Comparison of ENCODE assay signal across 12 mouse cellular contexts in genomic region chr4:63375367-63375766, GRCm38 (mm10). TPM values are rescaled to one million over a fixed set of nuclear protein-coding genes. Genes with fewer than 3 reads are reported as not detected.
DNase-seq lines count a peak whose midpoint lies in the region; ATAC-seq and TF ChIP-seq lines count a peak whose summit lies in the region.
"Had no signal": no experiment of that assay in that cellular context is flagged by ENCODE, and none has a peak within 500 bp of the region (broad histone marks: within the 10 kb centered on the region; RNA-seq: fewer than 3 reads in every experiment).

No protein-coding gene starts in this region.

- H3K4me1 ChIP-seq in heart, embryonic 12.5 days (replicated peaks): no peaks in the 10 kb centered on the region
- peaks cover 28% of the 10 kb centered on the region for H3K4me1 ChIP-seq in liver, postnatal 0 days (ENCODE audit: insufficient read depth)
- no peaks in the 10 kb centered on the region for H3K4me1 ChIP-seq in thymus, adult 2 months (replicated peaks; ENCODE audit: control insufficient read depth, insufficient read depth, low read length)
- H3K4me1 ChIP-seq: neural tube, embryonic 12.5 days had no signal

- H3K9me3 ChIP-seq in heart, embryonic 12.5 days (replicated peaks): no peaks in the 10 kb centered on the region
- H3K9me3 ChIP-seq in liver, postnatal 0 days (ENCODE audit: low read length): no peaks in the 10 kb centered on the region
- H3K9me3 ChIP-seq: neural tube, embryonic 12.5 days had no signal

- intact Hi-C loops in heart, postnatal 10 days (cut with DNase I): no loop called here

- no peaks in the 10 kb centered on the region for H3K27me3 ChIP-seq in heart, embryonic 12.5 days (replicated peaks)
- no peaks in the 10 kb centered on the region for H3K27me3 ChIP-seq in liver, postnatal 0 days (ENCODE audit: insufficient read depth, low read length)
- no peaks in the 10 kb centered on the region for H3K27me3 ChIP-seq in thymus, adult 2 months (ENCODE audit: control insufficient read depth, insufficient read depth, low read length)
- H3K27me3 ChIP-seq: neural tube, embryonic 12.5 days had no signal

- WGBS in heart, embryonic 12.5 days: 88% methylated on average over 1 of the region's 1 CpGs
- 94% methylated on average over 1 of the region's 1 CpGs for WGBS in liver, postnatal 0 days (ENCODE audit: insufficient replicate concordance)
- whole genome bisulfite sequencing in thymus, adult 2 months: 96% methylated on average over 1 of the region's 1 CpGs

- H3K9ac ChIP-seq in heart, embryonic 12.5 days: no peak overlapping the region
- H3K9ac ChIP-seq in liver, postnatal 0 days (replicated peaks): peak overlapping the region; percentile 30; the same call in 1 of the 2 replicates
- H3K9ac ChIP-seq: neural tube, embryonic 12.5 days had no signal

- no peak overlapping the region for H3K4me3 ChIP-seq in heart, embryonic 12.5 days
- no peak overlapping the region for H3K4me3 ChIP-seq in liver, postnatal 0 days (ENCODE audit: low read depth, low read length)
- H3K4me3 ChIP-seq in thymus, adult 2 months (ENCODE audit: control insufficient read depth, insufficient read depth, low read length): no peak overlapping the region
- H3K4me3 ChIP-seq: neural tube, embryonic 12.5 days had no signal

- TF ChIP-seq EP300 in liver, postnatal 0 days (IDR thresholded peaks at IDR 0.05; ENCODE audit: low read depth): no peak

- H3K27ac ChIP-seq in heart, embryonic 12.5 days (ENCODE audit: poor library complexity, severe bottlenecking): no peak overlapping the region
- H3K27ac ChIP-seq in liver, postnatal 0 days (ENCODE audit: low read depth): peak overlapping the region; percentile 85
- H3K27ac ChIP-seq in thymus, adult 2 months (ENCODE audit: control insufficient read depth, insufficient read depth, low read length): no peak overlapping the region
- H3K27ac ChIP-seq: neural tube, embryonic 12.5 days had no signal

- H3K36me3 ChIP-seq in heart, embryonic 12.5 days: peaks cover 47% of the 10 kb centered on the region
- peaks cover 52% of the 10 kb centered on the region for H3K36me3 ChIP-seq in liver, postnatal 0 days (replicated peaks; ENCODE audit: insufficient read depth, low read length)
- H3K36me3 ChIP-seq in thymus, adult 2 months (ENCODE audit: control insufficient read depth, insufficient read depth, low read length): peaks cover 88% of the 10 kb centered on the region

- no peak for ATAC-seq in heart, embryonic 12.5 days (ENCODE audit: insufficient number of reproducible peaks, low FRiP score)
- ATAC-seq in liver, postnatal 0 days: no peak
- ATAC-seq: inflammation-experienced regulatory T-cells, adult 6 months had no signal

- no peak for TF ChIP-seq CTCF in liver, postnatal 0 days (IDR thresholded peaks at IDR 0.05; ENCODE audit: low read depth)
- no peak for TF ChIP-seq CTCF in thymus, adult 2 months (IDR thresholded peaks at IDR 0.05; ENCODE audit: borderline replicate concordance, control insufficient read depth, extremely low read depth, insufficient read depth, low read length, poor library complexity)

- no peak overlapping the region for H3K4me2 ChIP-seq in heart, embryonic 12.5 days
- H3K4me2 ChIP-seq in liver, postnatal 0 days (ENCODE audit: low read depth, low read length): no peak overlapping the region
- H3K4me2 ChIP-seq: neural tube, embryonic 12.5 days had no signal

- DNase-seq in heart, postnatal 10 days: peak; percentile 66 to 74
- DNase-seq in lung, postnatal 10 days: peak; percentile 64
- DNase-seq in lung, postnatal 36 days: no peak
- peak; percentile 82 for DNase-seq in gastrocnemius, postnatal 10 days
- DNase-seq in liver, postnatal 0 days: no peak
- DNase-seq in left cerebral cortex, adult 9 months (ENCODE audit: low spot score in 2 of 2): no peak
- no peak for DNase-seq in thymus, adult 2 months

- TF ChIP-seq POLR2A in thymus, adult 2 months (IDR thresholded peaks at IDR 0.05; ENCODE audit: control insufficient read depth, extremely low read depth, insufficient read depth, low read length, poor library complexity): no peak

RNA-seq across cellular contexts. Expression of gene Orm2, which starts 13.1 kb away (rescaled TPM):
- total RNA-seq in heart, postnatal 10 days (2021): not detected
- not detected in 2 replicates for polyA plus RNA-seq in heart, embryonic 12.5 days (2016; fragmentation: Nextera tagmentation; extraction: Ambion mirVana)
- total RNA-seq in gastrocnemius, postnatal 10 days (2021): under 1 TPM in 1 of 2 experiments, not detected in 1; 0.47 TPM
- not detected in 2 replicates for polyA plus RNA-seq in liver, postnatal 0 days (2015; fragmentation: Nextera tagmentation; extraction: Ambion mirVana)
- polyA plus RNA-seq in thymus, adult 2 months (2012; rRNA removed): 0.31 and 0.38 TPM in 2 replicates
- total RNA-seq: layer of hippocampus, adult 8-10 months had no signal
- polyA plus RNA-seq: embryonic facial prominence, embryonic 11.5 days; neural tube, embryonic 12.5 days had no signal

RNA-seq across cellular contexts. Expression of gene Orm3, which starts 19.4 kb away (rescaled TPM):
- total RNA-seq in heart, postnatal 10 days (2021): under 1 TPM in 1 of 2 experiments, not detected in 1; 0.60 TPM
- polyA plus RNA-seq in heart, embryonic 12.5 days (2016; fragmentation: Nextera tagmentation; extraction: Ambion mirVana): not detected in 2 replicates
- total RNA-seq in gastrocnemius, postnatal 10 days (2021): not detected
- polyA plus RNA-seq in liver, postnatal 0 days (2015; fragmentation: Nextera tagmentation; extraction: Ambion mirVana): not detected in 2 replicates
- 0.18 and 0.28 TPM in 2 replicates for polyA plus RNA-seq in thymus, adult 2 months (2012; rRNA removed)
- total RNA-seq: layer of hippocampus, adult 8-10 months had no signal
- polyA plus RNA-seq: embryonic facial prominence, embryonic 11.5 days; neural tube, embryonic 12.5 days had no signal

RNA-seq across cellular contexts. Expression of gene Akna, which starts 27.8 kb away (rescaled TPM):
- 1 to 10 TPM; 5.4 to 6.1 TPM for total RNA-seq in heart, postnatal 10 days (2021)
- polyA plus RNA-seq in heart, embryonic 12.5 days (2016; fragmentation: Nextera tagmentation; extraction: Ambion mirVana): 3.0 and 3.3 TPM in 2 replicates
- total RNA-seq in gastrocnemius, postnatal 10 days (2021): 1 to 10 TPM; 2.5 to 4.4 TPM
- polyA plus RNA-seq in liver, postnatal 0 days (2015; fragmentation: Nextera tagmentation; extraction: Ambion mirVana): 4.6 and 5.2 TPM in 2 replicates
- polyA plus RNA-seq in thymus, adult 2 months (2012; rRNA removed): 76.6 and 92.4 TPM in 2 replicates

RNA-seq across cellular contexts. Expression of gene Orm1, which starts 31.0 kb away (rescaled TPM):
- total RNA-seq in heart, postnatal 10 days (2021): under 1 TPM in 1 of 2 experiments, not detected in 1; 0.35 TPM
- not detected in 2 replicates for polyA plus RNA-seq in heart, embryonic 12.5 days (2016; fragmentation: Nextera tagmentation; extraction: Ambion mirVana)
- 1 to 10 TPM in 1 of 2 experiments, not detected in 1; 1.8 TPM for total RNA-seq in gastrocnemius, postnatal 10 days (2021)
- polyA plus RNA-seq in liver, postnatal 0 days (2015; fragmentation: Nextera tagmentation; extraction: Ambion mirVana): 2.5 and 4.5 TPM in 2 replicates
- 3.5 and 5.3 TPM in 2 replicates for polyA plus RNA-seq in thymus, adult 2 months (2012; rRNA removed)
- total RNA-seq: layer of hippocampus, adult 8-10 months had no signal
- polyA plus RNA-seq: embryonic facial prominence, embryonic 11.5 days; inflammation-experienced regulatory T-cells, adult 6 months; neural tube, embryonic 12.5 days had no signal

Comparison
In these comparisons a context has a peak if more than half of its experiments do, and no peak if none do; other contexts are left out.
1. DNase-seq: peak in heart, postnatal 10 days (2 of 2), lung, postnatal 10 days (single experiment) and gastrocnemius, postnatal 10 days (single experiment); none in lung, postnatal 36 days (single experiment), liver, postnatal 0 days (single experiment), left cerebral cortex, adult 9 months (0 of 2) and thymus, adult 2 months (single experiment).
2. RNA of gene Akna, which starts 27.8 kb away (polyA plus RNA-seq): 76.6 to 92.4 TPM in thymus, adult 2 months; 4.6 to 5.2 TPM in liver, postnatal 0 days and 3.0 to 3.3 TPM in heart, embryonic 12.5 days; every median in the first group is over 10 times any median in the second.